Mouse (Mus musculus): ENCODE results near the gene Prdx2. TPM values are rescaled to one million over a fixed set of nuclear protein-coding genes. Genes with fewer than 3 reads are reported as not detected.

The Prdx2 gene
- 1,235 and 1,326 TPM in 2 replicates for polyA plus RNA-seq (2014; fragmentation: Nextera tagmentation; extraction: Ambion mirVana)

DNA sequence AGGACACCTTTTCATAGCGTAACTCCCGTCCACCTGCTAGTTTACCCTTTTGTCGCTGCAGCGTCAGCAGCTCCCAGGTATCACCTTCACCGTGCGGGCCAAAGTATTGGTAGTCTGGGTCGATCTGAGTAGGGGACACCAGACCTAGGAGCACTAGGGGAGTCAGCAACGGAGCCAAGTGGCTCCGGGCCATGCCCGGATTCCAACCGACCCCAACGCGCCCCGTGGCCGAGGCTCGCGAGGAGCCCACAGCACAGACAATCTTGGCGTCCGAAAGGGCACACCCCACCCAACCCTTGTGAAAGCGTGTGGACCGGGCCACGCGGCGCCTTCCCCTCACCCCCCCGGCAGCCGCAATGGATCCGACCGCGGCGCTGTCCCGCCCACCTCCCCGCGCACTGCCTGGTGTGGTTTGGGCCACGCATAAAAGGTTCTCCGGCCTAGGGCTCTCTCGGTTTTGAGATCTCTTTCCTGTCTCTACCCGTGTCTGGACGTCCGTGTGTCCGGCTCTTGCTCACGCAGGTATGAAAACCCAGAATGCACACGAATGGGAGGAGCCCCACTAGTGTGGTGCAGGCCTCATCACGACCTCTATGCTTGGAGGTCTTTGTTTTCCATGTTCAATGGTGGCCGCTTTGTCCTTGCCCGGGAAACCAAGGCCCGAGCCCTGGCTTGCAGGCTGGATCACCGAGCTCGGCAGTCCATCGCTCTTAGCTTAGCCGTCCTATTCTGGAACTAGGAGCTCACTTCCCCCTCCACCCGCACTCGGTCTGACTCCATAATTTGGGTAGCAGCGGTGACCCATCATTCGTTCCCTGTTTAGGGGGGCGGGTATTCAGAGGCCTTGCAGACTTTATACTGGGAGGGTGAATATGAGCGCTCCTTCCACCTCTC lies at the start of gene Prdx2, which contains the start of the genes Gm49661 and Rnaseh2a:
Prdx2 (plus strand) TSS at position 347 of the 894 bp plus-strand sequence.
Gm49661 (minus strand) TSS at position 193 of the 894 bp plus-strand sequence.
Rnaseh2a (minus strand) TSS at position 527 of the 894 bp plus-strand sequence.
- Histone ChIP-seq H3K9me3 (ENCODE audit: control insufficient read depth, low read length) (no peaks in the 10 kb centered on the region), H3K36me3 (ENCODE audit: control insufficient read depth, insufficient read depth, low read length) (peaks cover 15% of the 10 kb centered on the region; the same call in 1 of the 2 replicates), H3K4me3 (ENCODE audit: low read depth, low read length) (peak within 1 kb of the TSS; percentile 61), H3K27me3 (ENCODE audit: control insufficient read depth, insufficient read depth, low read length) (no peaks in the 10 kb centered on the region), H3K4me1 (ENCODE audit: control insufficient read depth, insufficient read depth, low read length) (peaks cover 30% of the 10 kb centered on the region), H3K9ac (ENCODE audit: low read length) (peak within 1 kb of the TSS; percentile 89), H3K4me2 (ENCODE audit: low read depth, severe bottlenecking) (peak within 1 kb of the TSS; percentile 80), H3K27ac (replicated peaks; ENCODE audit: low read depth, low read length) (peak within 1 kb of the TSS; percentile 78)
- ATAC-seq (ENCODE audit: insufficient number of reproducible peaks, low FRiP score, low TSS enrichment, low read depth) (peak; percentile 64), DNase-seq (ENCODE audit: low spot score) (peak; percentile 89)
- under 1% methylated on average over 56 of the region's 56 CpGs for WGBS

DNA sequence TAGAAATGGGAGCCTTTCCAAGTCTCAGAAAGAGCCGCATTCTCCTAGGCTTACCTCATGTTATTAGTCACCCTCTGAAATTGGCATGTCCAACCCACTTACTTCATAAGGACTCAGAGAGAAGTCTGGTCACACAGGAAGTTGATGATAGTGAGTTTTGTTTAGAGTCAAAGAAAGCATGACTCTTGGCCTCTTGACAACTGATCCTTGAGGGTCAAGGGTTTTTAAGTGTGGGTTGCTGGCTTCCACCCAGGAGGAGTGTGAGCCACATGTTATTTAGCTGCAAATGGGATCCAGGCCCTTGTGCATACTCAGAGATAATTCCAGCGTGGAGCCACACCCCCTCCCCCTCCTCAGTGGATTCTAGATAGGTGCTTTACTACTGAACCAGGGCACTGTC lies 47.8 kb upstream of the Prdx2 start:
- Histone ChIP-seq H3K27ac (replicated peaks; ENCODE audit: low read depth, low read length) (no peak overlapping the region), H3K4me2 (ENCODE audit: low read depth, severe bottlenecking) (no peak overlapping the region), H3K4me1 (ENCODE audit: control insufficient read depth, insufficient read depth, low read length) (no peaks in the 10 kb centered on the region), H3K27me3 (ENCODE audit: control insufficient read depth, insufficient read depth, low read length) (peaks cover 12% of the 10 kb centered on the region), H3K36me3 (ENCODE audit: control insufficient read depth, insufficient read depth, low read length) (no peaks in the 10 kb centered on the region), H3K9ac (ENCODE audit: low read length) (no peak overlapping the region), H3K4me3 (ENCODE audit: low read depth, low read length) (no peak overlapping the region), H3K9me3 (ENCODE audit: control insufficient read depth, low read length) (no peaks in the 10 kb centered on the region)
- DNase-seq (ENCODE audit: low spot score) (no peak), ATAC-seq (ENCODE audit: insufficient number of reproducible peaks, low FRiP score, low TSS enrichment, low read depth) (no peak)
- WGBS: 87% methylated on average over 2 of the region's 2 CpGs

DNA sequence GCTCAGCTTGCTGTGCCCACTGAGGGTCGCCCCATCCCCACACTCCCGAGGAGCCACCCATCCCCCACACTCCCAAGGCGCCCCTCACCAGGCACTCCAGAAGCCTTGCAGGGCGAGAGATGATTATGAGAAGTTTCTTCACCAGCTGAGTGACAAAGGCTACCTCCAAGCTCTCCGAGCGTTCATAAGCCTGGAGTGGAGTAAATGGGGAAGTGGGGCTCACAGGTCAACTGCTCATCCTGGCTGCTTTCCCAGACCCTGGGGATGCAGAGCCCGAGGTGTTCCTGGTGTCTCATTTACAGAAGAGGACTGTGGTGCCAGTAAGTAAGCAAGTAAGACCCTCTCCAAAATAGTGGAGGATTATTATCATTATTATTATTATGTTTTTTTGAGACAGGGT lies 43.8 kb upstream of the Prdx2 start:
- H3K36me3 ChIP-seq (ENCODE audit: control insufficient read depth, insufficient read depth, low read length): no peaks in the 10 kb centered on the region

DNA sequence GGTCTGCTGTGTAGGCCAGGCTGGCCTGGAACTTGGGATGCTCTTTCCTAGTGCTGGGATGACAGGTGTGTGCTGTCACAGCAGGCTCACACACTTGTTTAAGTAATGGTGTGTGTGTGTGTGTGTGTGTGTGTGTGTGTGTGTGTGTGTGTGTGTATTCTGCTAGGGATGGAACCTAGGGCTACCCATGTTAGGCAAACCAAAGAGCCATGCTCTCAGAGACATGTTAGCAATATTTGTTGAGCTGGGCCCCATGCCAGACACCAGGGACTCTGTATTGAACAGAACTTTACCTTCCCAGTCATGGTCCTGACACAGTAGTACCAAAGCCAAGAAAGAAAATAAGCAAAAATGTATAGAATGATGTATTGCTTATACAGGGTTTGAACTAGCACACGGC lies 41.9 kb upstream of the Prdx2 start:
- 78% methylated on average over 1 of the region's 1 CpGs for WGBS
- no peak for DNase-seq (ENCODE audit: low spot score)
- H3K4me1 ChIP-seq (ENCODE audit: control insufficient read depth, insufficient read depth, low read length): 0 out of 2 replicates have a peak, but pooled peaks cover 2% of the 10 kb centered on the region
- no peak overlapping the region for H3K27ac ChIP-seq (replicated peaks; ENCODE audit: low read depth, low read length)
- ATAC-seq (ENCODE audit: insufficient number of reproducible peaks, low FRiP score, low TSS enrichment, low read depth): no peak
- H3K36me3 ChIP-seq (ENCODE audit: control insufficient read depth, insufficient read depth, low read length): no peaks in the 10 kb centered on the region
- H3K9ac ChIP-seq (ENCODE audit: low read length): no peak overlapping the region
- no peak overlapping the region for H3K4me2 ChIP-seq (ENCODE audit: low read depth, severe bottlenecking)
- H3K4me3 ChIP-seq (ENCODE audit: low read depth, low read length): no peak overlapping the region
- H3K9me3 ChIP-seq (ENCODE audit: control insufficient read depth, low read length): no peaks in the 10 kb centered on the region
- peaks cover 16% of the 10 kb centered on the region; the same call in 1 of the 2 replicates for H3K27me3 ChIP-seq (ENCODE audit: control insufficient read depth, insufficient read depth, low read length)

More for the DNA sequence above, 43.8 kb upstream of the Prdx2 start:
- Histone ChIP-seq H3K27me3 (ENCODE audit: control insufficient read depth, insufficient read depth, low read length) (peaks cover 14% of the 10 kb centered on the region; the same call in 1 of the 2 replicates), H3K9me3 (ENCODE audit: control insufficient read depth, low read length) (no peaks in the 10 kb centered on the region), H3K9ac (ENCODE audit: low read length) (no peak overlapping the region), H3K27ac (replicated peaks; ENCODE audit: low read depth, low read length) (no peak overlapping the region), H3K4me1 (ENCODE audit: control insufficient read depth, insufficient read depth, low read length) (0 out of 2 replicates have a peak, but pooled peaks cover 2% of the 10 kb centered on the region), H3K4me3 (ENCODE audit: low read depth, low read length) (no peak overlapping the region), H3K4me2 (ENCODE audit: low read depth, severe bottlenecking) (no peak overlapping the region)
- no peak for ATAC-seq (ENCODE audit: insufficient number of reproducible peaks, low FRiP score, low TSS enrichment, low read depth)
- WGBS: 69% methylated on average over 7 of the region's 7 CpGs
- DNase-seq (ENCODE audit: low spot score): no peak

- peak overlapping the region; percentile 25 for H3K4me3 ChIP-seq (ENCODE audit: low read depth, low read length)
- peak; percentile 86 for DNase-seq (ENCODE audit: low spot score)
- no peaks in the 10 kb centered on the region for H3K36me3 ChIP-seq (ENCODE audit: control insufficient read depth, insufficient read depth, low read length)
- H3K27ac ChIP-seq (replicated peaks; ENCODE audit: low read depth, low read length): no peak overlapping the region
- H3K4me1 ChIP-seq (ENCODE audit: control insufficient read depth, insufficient read depth, low read length): 0 out of 2 replicates have a peak, but pooled peaks cover 2% of the 10 kb centered on the region
- ATAC-seq (ENCODE audit: insufficient number of reproducible peaks, low FRiP score, low TSS enrichment, low read depth): peak; percentile 65
- no peak overlapping the region for H3K9ac ChIP-seq (ENCODE audit: low read length)
- H3K27me3 ChIP-seq (ENCODE audit: control insufficient read depth, insufficient read depth, low read length): peaks cover 18% of the 10 kb centered on the region; the same call in 1 of the 2 replicates
- peak overlapping the region; percentile 61 for H3K4me2 ChIP-seq (ENCODE audit: low read depth, severe bottlenecking)
- no peaks in the 10 kb centered on the region for H3K9me3 ChIP-seq (ENCODE audit: control insufficient read depth, low read length)
- 3% methylated on average over 43 of the region's 52 CpGs for WGBS
Observed at GRCm38 (mm10) chr8:84928456-84929306, 40.7 kb upstream of the Prdx2 start.

DNA sequence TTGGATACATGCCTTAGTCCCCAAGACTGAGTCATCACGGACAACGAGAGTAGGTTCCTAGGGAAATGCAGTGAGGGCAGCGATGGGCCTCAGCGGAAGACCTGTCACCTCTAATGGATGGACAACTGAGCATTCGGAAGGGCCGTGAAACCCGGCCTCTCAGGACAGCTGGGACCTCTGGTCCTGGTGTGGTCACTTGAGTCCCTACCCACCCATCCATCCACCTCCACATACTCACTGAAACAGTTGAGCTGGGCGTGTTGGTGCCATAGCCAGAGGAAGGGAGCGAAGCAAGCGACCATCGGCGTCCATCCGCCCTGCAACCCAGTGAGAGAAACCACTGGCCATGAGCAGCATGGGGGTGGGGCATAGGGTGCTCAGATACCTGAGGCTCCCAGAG lies 38.8 kb upstream of the Prdx2 start:
- H3K4me1 ChIP-seq (ENCODE audit: control insufficient read depth, insufficient read depth, low read length): peaks cover 10% of the 10 kb centered on the region
- 88% methylated on average over 13 of the region's 13 CpGs for WGBS
- ATAC-seq (ENCODE audit: insufficient number of reproducible peaks, low FRiP score, low TSS enrichment, low read depth) (no peak), DNase-seq (ENCODE audit: low spot score) (no peak)
- H3K9ac ChIP-seq (ENCODE audit: low read length): no peak overlapping the region
- no peaks in the 10 kb centered on the region for H3K9me3 ChIP-seq (ENCODE audit: control insufficient read depth, low read length)
- no peak overlapping the region for H3K4me3 ChIP-seq (ENCODE audit: low read depth, low read length)
- H3K36me3 ChIP-seq (ENCODE audit: control insufficient read depth, insufficient read depth, low read length): no peaks in the 10 kb centered on the region
- H3K27ac ChIP-seq (replicated peaks; ENCODE audit: low read depth, low read length): no peak overlapping the region
- no peak overlapping the region for H3K4me2 ChIP-seq (ENCODE audit: low read depth, severe bottlenecking)
- H3K27me3 ChIP-seq (ENCODE audit: control insufficient read depth, insufficient read depth, low read length): peaks cover 27% of the 10 kb centered on the region

GRCm38 (mm10) chr8:84933767-84934559 lies 35.4 kb upstream of the Prdx2 start:
- Histone ChIP-seq H3K4me2 (ENCODE audit: low read depth, severe bottlenecking) (no peak overlapping the region), H3K9me3 (ENCODE audit: control insufficient read depth, low read length) (no peaks in the 10 kb centered on the region; the same call in 1 of the 2 replicates), H3K9ac (ENCODE audit: low read length) (no peak overlapping the region), H3K4me3 (ENCODE audit: low read depth, low read length) (no peak overlapping the region), H3K27me3 (ENCODE audit: control insufficient read depth, insufficient read depth, low read length) (peaks cover 52% of the 10 kb centered on the region), H3K4me1 (ENCODE audit: control insufficient read depth, insufficient read depth, low read length) (peaks cover 16% of the 10 kb centered on the region), H3K36me3 (ENCODE audit: control insufficient read depth, insufficient read depth, low read length) (no peaks in the 10 kb centered on the region), H3K27ac (replicated peaks; ENCODE audit: low read depth, low read length) (no peak overlapping the region)
- WGBS: 83% methylated on average over 16 of the region's 16 CpGs
- DNase-seq (ENCODE audit: low spot score): no peak
- no peak for ATAC-seq (ENCODE audit: insufficient number of reproducible peaks, low FRiP score, low TSS enrichment, low read depth)

Data from limb, embryonic 11.5 days (tissue).